Mouse (Mus musculus): ENCODE data around the gene Apc2. TPM values are rescaled to one million over a fixed set of nuclear protein-coding genes. Genes with fewer than 3 reads are reported as not detected.

The Apc2 gene
- polyA plus RNA-seq, 1 experiment from 2014 or later: 0.45 TPM

DNA sequence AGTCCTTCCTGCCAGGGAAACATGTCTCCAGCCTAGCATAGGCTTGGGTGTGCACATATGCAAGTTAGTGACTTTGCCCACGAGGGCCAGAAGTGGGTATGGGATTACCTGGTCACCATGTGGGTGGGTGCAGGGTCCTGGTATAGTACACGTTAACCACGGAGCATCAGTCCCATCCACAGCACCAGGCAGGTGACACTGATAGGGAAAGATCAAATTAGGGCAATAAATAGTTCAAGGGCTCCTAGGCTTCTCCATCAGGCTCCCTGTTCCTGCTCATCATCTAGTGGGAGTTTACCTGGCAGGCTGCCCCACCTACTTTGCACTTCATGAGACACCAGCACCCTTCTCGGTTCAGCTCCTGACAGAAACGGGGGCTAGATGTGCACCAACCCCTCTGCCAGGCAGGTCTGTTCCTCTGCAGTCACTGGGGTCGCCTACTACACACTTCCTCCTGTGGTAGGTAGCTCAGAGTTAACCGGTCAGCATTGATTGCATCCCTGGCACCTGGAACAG, 931 bp upstream of the Apc2 start:
- H3K4me1 ChIP-seq (replicated peaks; ENCODE audit: control insufficient read depth, insufficient read depth, low read length): peaks cover 21% of the 10 kb centered on the region

GRCm38 (mm10) chr10:80296824-80297223, 1.0 kb downstream of the Apc2 start:
- Histone ChIP-seq H3K9ac (ENCODE audit: low read depth, low read length) (no peak overlapping the region), H3K4me2 (no peak overlapping the region), H3K27ac (ENCODE audit: low read depth, low read length) (no peak overlapping the region), H3K27me3 (replicated peaks; ENCODE audit: control insufficient read depth, insufficient read depth, low read length) (peaks cover 45% of the 10 kb centered on the region), H3K4me3 (ENCODE audit: low read depth, low read length) (no peak overlapping the region), H3K36me3 (ENCODE audit: control insufficient read depth, insufficient read depth, low read length) (peaks cover 14% of the 10 kb centered on the region), H3K4me1 (replicated peaks; ENCODE audit: control insufficient read depth, insufficient read depth, low read length) (peaks cover 21% of the 10 kb centered on the region), H3K9me3 (ENCODE audit: control insufficient read depth, low read length) (no peaks in the 10 kb centered on the region)
- no peak for ATAC-seq (replicated peaks; ENCODE audit: low FRiP score)
- WGBS: 75% methylated on average over 5 of the region's 5 CpGs
- DNase-seq (ENCODE audit: low spot score): no peak

More for the DNA sequence above, 931 bp upstream of the Apc2 start:
- H3K36me3 ChIP-seq (ENCODE audit: control insufficient read depth, insufficient read depth, low read length): peaks cover 14% of the 10 kb centered on the region
- DNase-seq (ENCODE audit: low spot score) (no peak), ATAC-seq (replicated peaks; ENCODE audit: low FRiP score) (no peak)
- H3K27me3 ChIP-seq (replicated peaks; ENCODE audit: control insufficient read depth, insufficient read depth, low read length): peaks cover 25% of the 10 kb centered on the region
- H3K4me3 ChIP-seq (ENCODE audit: low read depth, low read length): peak overlapping the region; percentile 96
- H3K9me3 ChIP-seq (ENCODE audit: control insufficient read depth, low read length): no peaks in the 10 kb centered on the region
- WGBS: 40% methylated on average over 7 of the region's 7 CpGs
- 0 out of 2 replicates have a peak overlapping the region, but pooled peaks have one; percentile 13 for H3K27ac ChIP-seq (ENCODE audit: low read depth, low read length)
- H3K9ac ChIP-seq (ENCODE audit: low read depth, low read length): 0 out of 2 replicates have a peak overlapping the region, but pooled peaks have one; percentile 1
- H3K4me2 ChIP-seq: peak overlapping the region; percentile 83

- Histone ChIP-seq H3K27me3 (replicated peaks; ENCODE audit: control insufficient read depth, insufficient read depth, low read length) (peaks cover 53% of the 10 kb centered on the region), H3K27ac (ENCODE audit: low read depth, low read length) (no peak overlapping the region), H3K9ac (ENCODE audit: low read depth, low read length) (no peak overlapping the region), H3K9me3 (ENCODE audit: control insufficient read depth, low read length) (no peaks in the 10 kb centered on the region), H3K4me2 (no peak overlapping the region), H3K4me3 (ENCODE audit: low read depth, low read length) (no peak overlapping the region), H3K4me1 (replicated peaks; ENCODE audit: control insufficient read depth, insufficient read depth, low read length) (peaks cover 24% of the 10 kb centered on the region), H3K36me3 (ENCODE audit: control insufficient read depth, insufficient read depth, low read length) (peaks cover 14% of the 10 kb centered on the region)
- 62% methylated on average over 8 of the region's 8 CpGs for whole genome bisulfite sequencing
- ATAC-seq (replicated peaks; ENCODE audit: low FRiP score) (no peak), DNase-seq (ENCODE audit: low spot score) (no peak)
Observed at GRCm38 (mm10) chr10:80297526-80298133, 1.9 kb downstream of the Apc2 start.

- WGBS: 7% methylated on average over 26 of the region's 26 CpGs
- Histone ChIP-seq H3K4me3 (ENCODE audit: low read depth, low read length) (no peak overlapping the region), H3K4me1 (replicated peaks; ENCODE audit: control insufficient read depth, insufficient read depth, low read length) (peaks cover 20% of the 10 kb centered on the region), H3K4me2 (no peak overlapping the region), H3K36me3 (ENCODE audit: control insufficient read depth, insufficient read depth, low read length) (peaks cover 11% of the 10 kb centered on the region), H3K9me3 (ENCODE audit: control insufficient read depth, low read length) (no peaks in the 10 kb centered on the region), H3K27me3 (replicated peaks; ENCODE audit: control insufficient read depth, insufficient read depth, low read length) (peaks cover 58% of the 10 kb centered on the region), H3K9ac (ENCODE audit: low read depth, low read length) (no peak overlapping the region), H3K27ac (ENCODE audit: low read depth, low read length) (no peak overlapping the region)
- DNase-seq (ENCODE audit: low spot score) (no peak), ATAC-seq (replicated peaks; ENCODE audit: low FRiP score) (no peak)
Observed at GRCm38 (mm10) chr10:80298571-80299281, 2.9 kb downstream of the Apc2 start.

DNA sequence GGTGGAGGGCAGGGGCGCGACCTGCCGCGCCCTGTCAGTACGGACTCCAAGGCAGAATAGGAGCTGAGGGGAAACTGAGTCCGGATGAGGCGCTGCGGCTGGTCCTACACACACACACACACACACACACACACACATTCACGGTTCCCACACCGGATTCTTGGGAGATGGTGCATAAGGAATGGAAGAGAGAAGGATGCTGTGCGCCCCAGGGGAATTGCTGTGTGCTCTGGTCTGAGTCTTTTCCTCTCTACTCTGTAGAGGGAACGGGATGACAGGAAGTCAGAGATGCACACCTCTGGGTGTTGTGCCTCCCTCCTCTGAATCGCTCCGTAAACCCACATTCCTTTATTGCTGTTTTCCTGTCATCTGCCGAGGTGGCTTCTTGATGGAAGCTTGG, 3.5 kb downstream of the Apc2 start:
- H3K9me3 ChIP-seq (ENCODE audit: control insufficient read depth, low read length): no peaks in the 10 kb centered on the region
- WGBS: 23% methylated on average over 15 of the region's 15 CpGs
- H3K36me3 ChIP-seq (ENCODE audit: control insufficient read depth, insufficient read depth, low read length): peaks cover 5% of the 10 kb centered on the region
- peaks cover 14% of the 10 kb centered on the region for H3K4me1 ChIP-seq (replicated peaks; ENCODE audit: control insufficient read depth, insufficient read depth, low read length)
- no peak overlapping the region for H3K9ac ChIP-seq (ENCODE audit: low read depth, low read length)
- ATAC-seq (replicated peaks; ENCODE audit: low FRiP score) (no peak), DNase-seq (ENCODE audit: low spot score) (no peak)
- H3K4me3 ChIP-seq (ENCODE audit: low read depth, low read length): no peak overlapping the region
- no peak overlapping the region for H3K27ac ChIP-seq (ENCODE audit: low read depth, low read length)
- H3K27me3 ChIP-seq (replicated peaks; ENCODE audit: control insufficient read depth, insufficient read depth, low read length): peaks cover 61% of the 10 kb centered on the region
- no peak overlapping the region for H3K4me2 ChIP-seq

DNA sequence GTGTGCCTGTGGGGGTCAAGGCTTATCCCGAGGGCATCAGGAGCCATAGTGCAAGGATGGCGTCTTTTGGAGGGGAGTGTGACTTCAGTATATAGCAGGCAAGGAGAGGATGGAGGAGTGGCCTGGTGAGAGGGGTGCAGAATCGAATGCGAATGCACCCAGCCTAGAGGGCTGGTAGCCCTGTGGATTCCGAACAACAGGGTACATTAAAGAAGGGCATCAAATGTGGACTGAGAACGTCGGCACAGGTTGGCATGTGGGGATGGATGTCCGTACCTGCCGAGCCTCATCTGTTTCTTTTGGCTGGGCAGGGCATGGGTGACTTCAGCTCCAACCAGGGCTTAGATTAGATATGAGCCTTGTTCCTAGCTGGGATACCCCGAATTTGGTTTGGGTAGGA, 4.0 kb downstream of the Apc2 start:
- 48% methylated on average over 10 of the region's 10 CpGs for WGBS

GRCm38 (mm10) chr10:80300672-80301181, 5.0 kb downstream of the Apc2 start:
- Histone ChIP-seq H3K27ac (ENCODE audit: low read depth, low read length) (no peak overlapping the region), H3K9ac (ENCODE audit: low read depth, low read length) (no peak overlapping the region), H3K4me3 (ENCODE audit: low read depth, low read length) (no peak overlapping the region), H3K4me2 (no peak overlapping the region), H3K4me1 (replicated peaks; ENCODE audit: control insufficient read depth, insufficient read depth, low read length) (peaks cover 6% of the 10 kb centered on the region), H3K9me3 (ENCODE audit: control insufficient read depth, low read length) (no peaks in the 10 kb centered on the region), H3K27me3 (replicated peaks; ENCODE audit: control insufficient read depth, insufficient read depth, low read length) (peaks cover 75% of the 10 kb centered on the region), H3K36me3 (ENCODE audit: control insufficient read depth, insufficient read depth, low read length) (no peaks in the 10 kb centered on the region)
- ATAC-seq (replicated peaks; ENCODE audit: low FRiP score) (no peak), DNase-seq (ENCODE audit: low spot score) (no peak)
- 28% methylated on average over 11 of the region's 11 CpGs for WGBS

More for the DNA sequence above, 4.0 kb downstream of the Apc2 start:
- no peaks in the 10 kb centered on the region for H3K36me3 ChIP-seq (ENCODE audit: control insufficient read depth, insufficient read depth, low read length)
- H3K9ac ChIP-seq (ENCODE audit: low read depth, low read length): no peak overlapping the region
- H3K4me1 ChIP-seq (replicated peaks; ENCODE audit: control insufficient read depth, insufficient read depth, low read length): peaks cover 10% of the 10 kb centered on the region
- DNase-seq (ENCODE audit: low spot score) (no peak), ATAC-seq (replicated peaks; ENCODE audit: low FRiP score) (no peak)
- no peak overlapping the region for H3K27ac ChIP-seq (ENCODE audit: low read depth, low read length)
- H3K9me3 ChIP-seq (ENCODE audit: control insufficient read depth, low read length): no peaks in the 10 kb centered on the region
- no peak overlapping the region for H3K4me3 ChIP-seq (ENCODE audit: low read depth, low read length)
- no peak overlapping the region for H3K4me2 ChIP-seq
- H3K27me3 ChIP-seq (replicated peaks; ENCODE audit: control insufficient read depth, insufficient read depth, low read length): peaks cover 66% of the 10 kb centered on the region

GRCm38 (mm10) chr10:80301256-80302081, 5.7 kb downstream of the Apc2 start:
- Histone ChIP-seq H3K4me3 (ENCODE audit: low read depth, low read length) (no peak overlapping the region), H3K27ac (ENCODE audit: low read depth, low read length) (no peak overlapping the region), H3K9me3 (ENCODE audit: control insufficient read depth, low read length) (no peaks in the 10 kb centered on the region), H3K36me3 (ENCODE audit: control insufficient read depth, insufficient read depth, low read length) (no peaks in the 10 kb centered on the region), H3K4me1 (replicated peaks; ENCODE audit: control insufficient read depth, insufficient read depth, low read length) (peaks cover 3% of the 10 kb centered on the region; the same call in 1 of the 2 replicates), H3K4me2 (no peak overlapping the region), H3K9ac (ENCODE audit: low read depth, low read length) (no peak overlapping the region), H3K27me3 (replicated peaks; ENCODE audit: control insufficient read depth, insufficient read depth, low read length) (peaks cover 83% of the 10 kb centered on the region)
- 78% methylated on average over 10 of the region's 10 CpGs for WGBS
- no peak for DNase-seq (ENCODE audit: low spot score)
- ATAC-seq (replicated peaks; ENCODE audit: low FRiP score): no peak

All from liver, embryonic 11.5 days (tissue).